Comparison of ENCODE assay signal across 15 mouse cellular contexts in the genomic region with DNA sequence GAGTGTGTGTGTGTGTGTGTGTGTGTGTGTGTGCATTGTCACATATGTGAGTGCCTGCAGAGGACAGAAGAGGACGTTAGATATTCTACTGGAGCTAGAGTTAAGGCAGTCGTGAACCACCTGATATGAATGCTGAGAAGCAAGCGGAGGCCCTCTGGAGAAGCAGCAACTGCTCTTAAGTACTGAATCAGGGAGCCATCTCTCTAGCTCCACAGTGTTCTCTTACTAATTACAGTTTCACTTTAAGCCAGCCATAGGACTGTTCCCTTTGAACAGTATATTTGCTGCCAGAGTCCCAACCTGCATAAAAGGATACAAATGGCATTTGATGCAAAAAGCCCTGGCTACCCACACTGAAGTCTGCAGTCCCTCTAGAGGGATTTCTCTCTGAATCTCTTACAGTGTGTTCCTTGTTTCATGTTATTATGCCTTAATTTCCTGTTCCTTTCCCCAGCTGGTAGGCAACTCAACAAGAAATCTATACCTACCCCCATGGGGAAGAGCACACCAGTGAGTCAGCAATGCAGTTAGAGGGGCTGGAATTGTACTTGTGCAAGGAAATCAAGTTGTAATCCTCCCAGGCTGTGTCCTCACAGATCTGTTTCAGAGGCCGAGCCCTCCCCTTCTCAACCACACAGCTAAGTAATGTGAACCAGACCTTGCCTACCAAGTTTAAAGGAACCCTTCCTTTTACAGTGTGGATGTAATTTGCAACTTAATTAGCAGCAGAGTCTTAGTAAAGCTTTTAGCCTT. TPM values are rescaled to one million over a fixed set of nuclear protein-coding genes. Genes with fewer than 3 reads are reported as not detected.
A peak's percentile ranks its signal among the peaks of the same experiment; 100 is the strongest.
DNase-seq lines count a peak whose midpoint lies in the region; ATAC-seq lines count a peak whose summit lies in the region.
"Had no signal": no experiment of that assay in that cellular context is flagged by ENCODE, and none has a peak within 500 bp of the region (broad histone marks: within the 10 kb centered on the region; RNA-seq: fewer than 3 reads in every experiment).

No protein-coding gene starts in this region.

- 0 out of 2 replicates have a peak overlapping the region, but pooled peaks have one; percentile 2 for H3K4me2 ChIP-seq in embryonic facial prominence, embryonic 12.5 days (replicated peaks)
- H3K4me2 ChIP-seq in limb, embryonic 13.5 days (replicated peaks), result peak overlapping the region; percentile 11; the same call in 1 of the 2 replicates

- peaks cover 10% of the 10 kb centered on the region for H3K36me3 ChIP-seq in embryonic facial prominence, embryonic 12.5 days
- peaks cover 41% of the 10 kb centered on the region for H3K36me3 ChIP-seq in limb, embryonic 13.5 days

- H3K4me1 ChIP-seq in embryonic facial prominence, embryonic 12.5 days, result peaks cover 31% of the 10 kb centered on the region
- peaks cover 30% of the 10 kb centered on the region for H3K4me1 ChIP-seq in limb, embryonic 13.5 days

- H3K27me3 ChIP-seq in embryonic facial prominence, embryonic 12.5 days, result no peaks in the 10 kb centered on the region
- H3K27me3 ChIP-seq in limb, embryonic 13.5 days, result no peaks in the 10 kb centered on the region
- H3K27me3 ChIP-seq: megakaryocyte, embryonic 14.5 days had no signal

- H3K27ac ChIP-seq in embryonic facial prominence, embryonic 12.5 days, result peak overlapping the region; percentile 72
- peak overlapping the region; percentile 39; the same call in 1 of the 2 replicates for H3K27ac ChIP-seq in limb, embryonic 13.5 days
- H3K27ac ChIP-seq: heart, adult 2 months; stomach, postnatal 0 days had no signal

- peak; percentile 66 for ATAC-seq in frontal cortex, adult (ENCODE audit: low TSS enrichment)
- peak; percentile 85 for ATAC-seq in embryonic facial prominence, embryonic 12.5 days (ENCODE audit: insufficient number of reproducible peaks, insufficient read depth, low FRiP score, low TSS enrichment)
- ATAC-seq in limb, embryonic 13.5 days (ENCODE audit: low FRiP score, low read depth), result peak; percentile 89

- 33% methylated on average over 4 of the region's 4 CpGs for WGBS in embryonic facial prominence, embryonic 12.5 days
- 37% methylated on average over 4 of the region's 4 CpGs for WGBS in limb, embryonic 13.5 days

- H3K9ac ChIP-seq in embryonic facial prominence, embryonic 12.5 days, result no peak overlapping the region
- no peak overlapping the region for H3K9ac ChIP-seq in limb, embryonic 13.5 days

- H3K9me3 ChIP-seq in embryonic facial prominence, embryonic 12.5 days, result no peaks in the 10 kb centered on the region
- H3K9me3 ChIP-seq in limb, embryonic 13.5 days, result no peaks in the 10 kb centered on the region
- H3K9me3 ChIP-seq: megakaryocyte, embryonic 14.5 days had no signal

- no peak overlapping the region for H3K4me3 ChIP-seq in embryonic facial prominence, embryonic 12.5 days
- H3K4me3 ChIP-seq in limb, embryonic 13.5 days, result no peak overlapping the region
- H3K4me3 ChIP-seq: heart, adult 2 months; megakaryocyte, embryonic 14.5 days; myocyte had no signal

- DNase-seq in frontal cortex, postnatal 10 days (ENCODE audit: low spot score in 2 of 2), result no peak
- DNase-seq in 416B (ENCODE audit: low read depth), result peak; percentile 80
- no peak for DNase-seq in liver
- DNase-seq in gastrocnemius, postnatal 4 days (ENCODE audit: low spot score in 2 of 2), result no peak
- no peak for DNase-seq in adrenal gland, postnatal 25 days
- DNase-seq: cerebellum, adult 2 months; heart, adult 2 months; kidney, adult 11 months had no signal

RNA-seq across cellular contexts. Expression of gene Samd15, which starts 24.2 kb away (rescaled TPM):
- polyA plus RNA-seq in embryonic facial prominence, embryonic 12.5 days (2016; fragmentation: Nextera tagmentation; extraction: Ambion mirVana), result 0.52 and 1.8 TPM in 2 replicates
- 1.6 and 2.0 TPM in 2 replicates for polyA plus RNA-seq in limb, embryonic 13.5 days (2015; fragmentation: Nextera tagmentation; extraction: Ambion mirVana)
- under 1 TPM; 0.36 to 0.86 TPM for total RNA-seq in gastrocnemius, postnatal 4 days (2021)
- 2.8 TPM in 2 replicates for total RNA-seq in adrenal gland, postnatal 25 days (2021)
- total RNA-seq: heart, adult 2 months had no signal
- polyA plus RNA-seq: small intestine, adult 2 months had no signal

RNA-seq across cellular contexts. Expression of gene Tmed8, which starts 24.9 kb away (rescaled TPM):
- 3.6 and 3.8 TPM in 2 replicates for polyA plus RNA-seq in embryonic facial prominence, embryonic 12.5 days (2016; fragmentation: Nextera tagmentation; extraction: Ambion mirVana)
- 2.2 and 2.5 TPM in 2 replicates for polyA plus RNA-seq in limb, embryonic 13.5 days (2015; fragmentation: Nextera tagmentation; extraction: Ambion mirVana)
- total RNA-seq in gastrocnemius, postnatal 4 days (2021), result 1 to 10 TPM; 3.8 to 4.6 TPM
- total RNA-seq in adrenal gland, postnatal 25 days (2021), result 31.6 and 38.5 TPM in 2 replicates

RNA-seq across cellular contexts. Expression of gene Pomt2, which starts 27.6 kb away (rescaled TPM):
- 15.4 and 17.3 TPM in 2 replicates for polyA plus RNA-seq in embryonic facial prominence, embryonic 12.5 days (2016; fragmentation: Nextera tagmentation; extraction: Ambion mirVana)
- polyA plus RNA-seq in limb, embryonic 13.5 days (2015; fragmentation: Nextera tagmentation; extraction: Ambion mirVana), result 14.6 and 17.6 TPM in 2 replicates
- 10 to 100 TPM; 12.3 to 14.6 TPM for total RNA-seq in gastrocnemius, postnatal 4 days (2021)
- 13.7 and 17.7 TPM in 2 replicates for total RNA-seq in adrenal gland, postnatal 25 days (2021)

RNA-seq across cellular contexts. Expression of gene Gstz1, which starts 28.4 kb away (rescaled TPM):
- polyA plus RNA-seq in embryonic facial prominence, embryonic 12.5 days (2016; fragmentation: Nextera tagmentation; extraction: Ambion mirVana), result 29.5 and 32.5 TPM in 2 replicates
- polyA plus RNA-seq in limb, embryonic 13.5 days (2015; fragmentation: Nextera tagmentation; extraction: Ambion mirVana), result 34.7 and 37.1 TPM in 2 replicates
- total RNA-seq in gastrocnemius, postnatal 4 days (2021), result 10 to 100 TPM; 52.4 to 56.7 TPM
- total RNA-seq in adrenal gland, postnatal 25 days (2021), result 106 and 112 TPM in 2 replicates
